Mouse (Mus musculus) erythroblast, embryonic 14.5 days (primary cell): ENCODE data around the gene Mgst3. TPM values are rescaled to one million over a fixed set of nuclear protein-coding genes. Genes with fewer than 3 reads are reported as not detected.
"Not testable (repeated sequence)": the region's sequence is repeated elsewhere in the genome, so short reads cannot be mapped to it uniquely, and the experiment has no call there.

Experiments used
- H3K27me3 ChIP-seq: 2 replicates; pipeline ENCODE4 v1.6.1; 2012; ENCODE audit warnings: inconsistent platforms; ENCODE audit not compliant: control insufficient read depth
- H3K36me3 ChIP-seq: 2 replicates; pipeline ENCODE4 v1.6.1; 2012; ENCODE audit warnings: mild to moderate bottlenecking, inconsistent platforms; ENCODE audit not compliant: control insufficient read depth
- H3K4me1 ChIP-seq: 2 replicates; pipeline ENCODE4 v1.6.1; 2012; ENCODE audit warnings: inconsistent platforms; ENCODE audit not compliant: control insufficient read depth
- H3K4me3 ChIP-seq: replicated peaks from 2 replicates; pipeline ENCODE3; 2012; ENCODE audit warnings: moderate library complexity, mild to moderate bottlenecking, inconsistent platforms
- H3K9me3 ChIP-seq: 2 replicates; pipeline ENCODE4 v1.6.1; 2012; ENCODE audit warnings: low read length, inconsistent platforms, mixed read lengths; ENCODE audit not compliant: control insufficient read depth
- GATA1 ChIP-seq: IDR thresholded peaks from 2 replicates; pipeline ENCODE4 v1.6.1; 2012; ENCODE audit warnings: low read length, inconsistent platforms, mixed read lengths
- TAL1 ChIP-seq: IDR thresholded peaks from 3 replicates; pipeline ENCODE4 v1.6.1; 2012; ENCODE audit warnings: low read length, inconsistent platforms, mixed read lengths
- polyA plus RNA-seq: library from polyadenylated mRNA; stranded (reverse); fragments of >175 nt; gene quantifications from 2 replicates; pipeline ENCODE4 v1.2.3, GENCODE M21; 2012

Mgst3 gene
- polyA plus RNA-seq, 1 experiment: 58.2 TPM

DNA sequence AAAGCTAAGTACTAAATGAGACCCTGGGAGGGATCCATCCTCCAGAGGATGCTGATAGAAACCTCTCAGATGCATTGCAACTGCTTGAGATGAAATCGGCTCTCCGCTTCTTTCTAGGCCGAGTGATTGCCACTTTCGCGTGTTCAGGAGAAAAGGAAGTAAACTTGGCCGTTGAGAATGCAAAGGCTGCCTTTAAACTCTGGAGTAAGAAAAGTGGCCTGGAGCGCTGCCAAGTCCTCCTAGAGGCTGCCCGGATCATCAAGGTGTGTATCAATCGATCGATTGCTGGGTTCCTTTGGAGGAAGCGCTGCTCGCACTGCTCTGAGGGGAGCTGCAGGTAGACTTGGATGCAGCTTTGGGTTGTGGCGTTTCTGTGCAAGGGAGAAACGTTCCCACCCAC lies 41.2 kb downstream of the Mgst3 start:
- Histone ChIP-seq H3K4me1 (peaks cover 44% of the 10 kb centered on the region), H3K36me3 (peaks cover 63% of the 10 kb centered on the region), H3K9me3 (no peaks in the 10 kb centered on the region), H3K4me3 (no peak overlapping the region), H3K27me3 (no peaks in the 10 kb centered on the region)
- TF ChIP-seq GATA1 (no peak), TAL1 (no peak)

DNA sequence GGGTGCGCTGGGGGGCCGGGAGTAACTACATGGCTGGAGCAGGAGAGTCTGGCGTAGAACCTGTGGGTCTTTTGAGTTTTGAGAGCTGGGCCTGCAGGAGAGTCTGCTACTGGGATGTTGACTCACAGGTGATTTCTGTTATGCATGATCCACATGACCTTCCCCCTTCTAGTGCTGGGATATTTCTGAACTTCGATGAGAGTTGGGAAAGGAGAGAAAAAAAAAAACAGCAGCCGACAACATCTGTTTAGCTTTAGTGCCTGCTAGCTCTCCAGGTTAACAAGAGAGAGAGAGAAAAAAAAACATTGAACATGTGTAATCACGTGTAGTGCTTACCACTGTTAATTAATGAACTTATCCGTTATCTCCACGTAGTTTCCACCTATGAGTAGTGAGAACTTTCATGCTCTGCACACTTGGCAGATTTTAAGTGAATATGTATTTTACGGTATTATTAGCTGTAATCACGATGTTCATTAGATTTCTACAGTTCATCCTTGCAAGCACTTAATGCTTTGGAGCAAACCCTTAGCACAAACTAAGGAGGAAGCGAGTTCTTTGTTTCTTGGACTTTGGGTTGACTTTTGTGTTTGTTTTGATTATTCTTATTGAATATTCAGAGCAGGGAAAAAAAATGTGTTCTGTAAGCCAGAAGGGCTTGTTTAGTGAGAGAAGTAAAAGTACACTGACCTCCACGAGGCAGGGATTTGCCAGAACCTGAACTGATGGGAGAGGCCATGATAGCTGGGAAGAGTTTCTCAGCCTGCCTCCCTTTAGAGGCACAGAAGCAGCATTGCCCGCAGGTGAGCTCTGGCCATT lies 42.8 kb downstream of the Mgst3 start:
- H3K9me3 ChIP-seq: no peaks in the 10 kb centered on the region
- H3K36me3 ChIP-seq: peaks cover 47% of the 10 kb centered on the region
- peaks cover 44% of the 10 kb centered on the region for H3K4me1 ChIP-seq
- TF ChIP-seq TAL1 (no peak), GATA1 (no peak)
- peak overlapping the region; percentile 72 for H3K4me3 ChIP-seq
- H3K27me3 ChIP-seq: no peaks in the 10 kb centered on the region

DNA sequence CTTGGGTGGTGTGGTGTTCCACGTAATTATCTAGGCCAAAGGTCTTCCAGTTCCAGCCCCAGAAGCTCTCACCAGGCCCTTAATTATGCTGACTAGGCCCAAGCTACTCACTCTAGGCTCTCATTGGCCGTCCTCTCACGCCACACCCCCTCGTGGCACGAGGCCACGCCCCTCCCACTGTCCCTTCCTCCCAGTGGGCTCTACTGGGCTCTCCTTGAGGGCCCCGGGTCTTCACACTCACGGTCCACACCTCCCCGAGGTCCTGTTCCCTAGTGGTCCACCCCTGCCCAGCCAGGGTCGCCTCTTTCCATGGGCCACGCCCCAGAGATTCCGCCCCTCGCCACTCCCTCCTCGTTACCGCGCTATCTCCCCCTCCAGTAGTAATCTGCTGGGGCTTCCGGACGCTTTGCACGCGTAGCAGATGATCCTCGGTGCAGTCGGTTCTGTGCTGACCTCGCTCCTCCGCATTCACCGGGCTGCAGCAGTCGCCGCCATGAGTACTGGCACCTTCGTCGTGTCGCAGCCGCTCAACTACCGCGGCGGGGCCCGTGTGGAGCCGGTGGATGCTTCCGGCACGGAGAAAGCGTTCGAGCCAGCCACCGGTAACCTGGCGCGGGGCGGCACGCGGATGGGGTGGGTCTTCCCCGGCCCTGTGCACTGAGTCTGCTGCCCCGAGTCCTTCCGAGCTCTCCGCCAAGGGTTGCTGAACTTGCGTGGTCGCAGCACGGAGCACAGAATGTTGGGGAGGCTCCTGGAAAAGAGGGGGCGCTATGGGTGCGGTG lies 43.6 kb downstream of the Mgst3 start, which contains the start of gene Aldh9a1:
Gene Aldh9a1 (plus strand): TSS at position 177 of the 782 bp plus-strand sequence.
- no peak for TF ChIP-seq TAL1
- peak; percentile 64 for TF ChIP-seq GATA1
- Histone ChIP-seq H3K27me3 (no peaks in the 10 kb centered on the region), H3K9me3 (no peaks in the 10 kb centered on the region), H3K4me3 (peak within 1 kb of the TSS; percentile 72), H3K4me1 (peaks cover 44% of the 10 kb centered on the region), H3K36me3 (peaks cover 39% of the 10 kb centered on the region)

DNA sequence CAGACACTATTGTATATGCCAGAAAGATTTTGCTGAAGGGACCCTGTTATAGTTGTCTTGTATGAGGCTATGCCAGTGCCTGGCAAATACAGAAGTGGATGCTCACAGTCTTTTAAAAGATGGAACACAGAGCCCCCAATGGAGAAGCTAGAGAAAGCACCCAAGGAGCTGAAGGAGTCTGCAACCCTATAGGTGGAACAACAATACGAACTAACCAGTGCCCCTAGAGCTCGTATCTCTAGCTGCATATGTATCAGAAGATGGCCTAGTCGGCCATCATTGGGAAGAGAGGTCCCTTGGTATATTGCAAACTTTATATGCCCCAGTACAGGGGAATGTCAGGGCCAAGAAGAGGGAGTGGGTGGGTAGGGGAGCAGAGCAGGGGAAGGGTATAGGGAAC lies 44.4 kb downstream of the Mgst3 start:
- not testable (repeated sequence) for H3K4me3 ChIP-seq, H3K27me3 ChIP-seq, H3K9me3 ChIP-seq
- H3K36me3 ChIP-seq: peaks cover 31% of the 10 kb centered on the region
- H3K4me1 ChIP-seq: peaks cover 42% of the 10 kb centered on the region

DNA sequence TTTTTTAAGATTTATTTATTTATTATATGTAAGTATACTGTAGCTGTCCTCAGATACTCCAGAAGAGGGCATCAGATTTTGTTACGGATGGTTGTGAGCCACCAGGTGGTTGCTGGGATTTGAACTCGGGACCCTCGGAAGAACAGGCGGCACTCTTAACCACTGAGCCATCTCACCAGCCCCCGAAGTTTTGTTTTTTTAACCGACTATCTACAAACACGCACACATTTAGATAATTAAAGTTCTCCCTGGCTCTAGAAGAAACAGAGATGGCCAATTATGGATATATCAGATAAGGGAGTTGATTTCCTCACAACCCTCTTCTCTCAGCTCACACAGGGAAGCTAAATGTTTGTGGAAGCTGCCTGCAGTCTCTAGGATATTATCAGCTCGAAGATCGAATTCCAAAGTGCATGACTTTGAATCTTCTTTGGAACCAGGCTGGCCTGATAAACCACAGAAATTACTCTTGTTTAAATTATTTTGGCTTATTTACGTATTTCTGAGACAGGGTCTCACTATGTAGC lies 47.6 kb downstream of the Mgst3 start:
- not testable (repeated sequence) for H3K9me3 ChIP-seq

GRCm38 (mm10) chr1:167342831-167343230 lies 50.8 kb downstream of the Mgst3 start:
- H3K27me3 ChIP-seq: peaks cover 2% of the 10 kb centered on the region; the same call in 1 of the 2 replicates
- no peak overlapping the region for H3K4me3 ChIP-seq
- TF ChIP-seq GATA1 (no peak), TAL1 (no peak)
- H3K9me3 ChIP-seq: no peaks in the 10 kb centered on the region
- H3K4me1 ChIP-seq: peaks cover 29% of the 10 kb centered on the region
- H3K36me3 ChIP-seq: peaks cover 5% of the 10 kb centered on the region

More for the DNA sequence above, 47.6 kb downstream of the Mgst3 start:
- H3K27me3 ChIP-seq, H3K4me3 ChIP-seq, H3K36me3 ChIP-seq: not testable (repeated sequence)
- H3K4me1 ChIP-seq: peaks cover 38% of the 10 kb centered on the region

GRCm38 (mm10) chr1:167340910-167341528 lies 52.6 kb downstream of the Mgst3 start:
- Histone ChIP-seq H3K27me3 (peaks cover 2% of the 10 kb centered on the region; the same call in 1 of the 2 replicates), H3K4me3 (no peak overlapping the region), H3K36me3 (peaks cover 6% of the 10 kb centered on the region), H3K9me3 (no peaks in the 10 kb centered on the region), H3K4me1 (peaks cover 29% of the 10 kb centered on the region)
- TF ChIP-seq TAL1 (no peak), GATA1 (no peak)

- peaks cover 8% of the 10 kb centered on the region for H3K36me3 ChIP-seq
- TF ChIP-seq GATA1 (no peak), TAL1 (no peak)
- peak overlapping the region; percentile 64 for H3K4me3 ChIP-seq
Measured at GRCm38 (mm10) chr1:167340111-167340787, 53.4 kb downstream of the Mgst3 start.

More at GRCm38 (mm10) chr1:167340111-167340787, 53.4 kb downstream of the Mgst3 start:
- Histone ChIP-seq H3K27me3 (peaks cover 2% of the 10 kb centered on the region; the same call in 1 of the 2 replicates), H3K9me3 (no peaks in the 10 kb centered on the region), H3K4me1 (peaks cover 29% of the 10 kb centered on the region)
